Mouse (Mus musculus) forebrain, embryonic 14.5 days (tissue): Measurements from ENCODE around the gene Nr0b2. TPM values are rescaled to one million over a fixed set of nuclear protein-coding genes. Genes with fewer than 3 reads are reported as not detected.

ENCODE experiments used
- ATAC-seq: fragments of 200-750 bp; cut with Nextera tagmentation; 2 replicates; pipeline ENCODE4 v1.8.0; 2017; ENCODE audit warnings: mild to moderate bottlenecking, moderate library complexity
- DNase-seq: peaks from one replicate; pipeline ENCODE4 v3.0.0-alpha.2; 2015; ENCODE audit warnings: low spot score
- H3K27ac ChIP-seq: fragments of 300-500 bp; sonication (generic); 2 replicates; pipeline ENCODE4 v1.5.1; 2014; ENCODE audit warnings: low read depth, mild to moderate bottlenecking, control low read depth, low read length, moderate library complexity
- H3K27me3 ChIP-seq: fragments of 300-500 bp; sonication (generic); replicated peaks from 2 replicates; pipeline ENCODE4 v1.6.1; 2014; ENCODE audit warnings: low read length, control low read depth, mixed read lengths; ENCODE audit not compliant: control insufficient read depth, insufficient read depth
- H3K36me3 ChIP-seq: fragments of 300-500 bp; sonication (generic); 2 replicates; pipeline ENCODE4 v1.6.1; 2014; ENCODE audit warnings: low read length, control low read depth; ENCODE audit not compliant: control insufficient read depth, insufficient read depth
- H3K4me1 ChIP-seq: fragments of 300-500 bp; sonication (generic); 2 replicates; pipeline ENCODE4 v1.6.1; 2014; ENCODE audit warnings: antibody characterized with exemption, low read length, control low read depth; ENCODE audit not compliant: control insufficient read depth, insufficient read depth
- H3K4me2 ChIP-seq: fragments of 300-500 bp; sonication (generic); 2 replicates; pipeline ENCODE4 v1.6.1; 2014; ENCODE audit warnings: mild to moderate bottlenecking, control low read depth, low read length
- H3K4me3 ChIP-seq: fragments of 300-500 bp; sonication (generic); 2 replicates; pipeline ENCODE4 v1.5.1; 2014; ENCODE audit warnings: low read depth, low read length, control low read depth
- H3K9ac ChIP-seq: fragments of 300-500 bp; sonication (generic); 2 replicates; pipeline ENCODE4 v1.6.1; 2014; ENCODE audit warnings: mild to moderate bottlenecking, low read length, control low read depth, moderate library complexity
- H3K9me3 ChIP-seq: fragments of 300-500 bp; sonication (generic); replicated peaks from 2 replicates; pipeline ENCODE4 v1.6.1; 2016; ENCODE audit warnings: low read length, control low read depth, mixed read lengths; ENCODE audit not compliant: control insufficient read depth
- WGBS: fragments of 180-500 bp; shearing (Covaris S2); extraction: QIAGEN DNeasy Blood & Tissue Kit; methylation state at CpG from one replicate; pipeline ENCODE4 v1.1.7; 2014; 5-methylcytosine and 5-hydroxymethylcytosine counted together
- polyA plus RNA-seq: library from polyadenylated mRNA; unstranded; fragments of >200 nt; fragmentation: Nextera tagmentation; extraction: Ambion mirVana; gene quantifications from 2 replicates; pipeline ENCODE4 v1.2.1, GENCODE M21; 2014

The Nr0b2 gene
- polyA plus RNA-seq, 1 experiment from 2014 or later, result not detected

DNA sequence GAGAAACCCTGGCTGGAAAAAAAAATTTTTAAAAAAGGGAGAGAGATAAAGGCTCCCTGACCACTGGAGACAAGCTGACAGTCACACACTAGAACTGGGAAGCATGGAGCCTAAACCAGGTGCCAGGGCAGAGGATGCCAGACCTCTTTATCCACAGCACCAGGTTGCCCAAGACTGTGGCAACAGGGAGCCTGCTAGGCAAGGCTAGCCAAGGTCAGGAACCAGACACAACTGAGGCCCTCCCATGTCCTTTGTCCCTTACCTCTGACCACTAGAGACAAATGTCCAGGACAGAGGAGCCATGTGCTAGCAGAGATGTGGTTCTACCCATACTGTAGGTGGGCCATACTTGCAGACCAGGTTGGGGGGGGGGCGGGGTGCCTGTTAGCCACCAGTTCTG is 1.1 kb upstream of the Nr0b2 start:
- no peaks in the 10 kb centered on the region for H3K36me3 ChIP-seq
- 92% methylated on average over 1 of the region's 1 CpGs for WGBS

DNA sequence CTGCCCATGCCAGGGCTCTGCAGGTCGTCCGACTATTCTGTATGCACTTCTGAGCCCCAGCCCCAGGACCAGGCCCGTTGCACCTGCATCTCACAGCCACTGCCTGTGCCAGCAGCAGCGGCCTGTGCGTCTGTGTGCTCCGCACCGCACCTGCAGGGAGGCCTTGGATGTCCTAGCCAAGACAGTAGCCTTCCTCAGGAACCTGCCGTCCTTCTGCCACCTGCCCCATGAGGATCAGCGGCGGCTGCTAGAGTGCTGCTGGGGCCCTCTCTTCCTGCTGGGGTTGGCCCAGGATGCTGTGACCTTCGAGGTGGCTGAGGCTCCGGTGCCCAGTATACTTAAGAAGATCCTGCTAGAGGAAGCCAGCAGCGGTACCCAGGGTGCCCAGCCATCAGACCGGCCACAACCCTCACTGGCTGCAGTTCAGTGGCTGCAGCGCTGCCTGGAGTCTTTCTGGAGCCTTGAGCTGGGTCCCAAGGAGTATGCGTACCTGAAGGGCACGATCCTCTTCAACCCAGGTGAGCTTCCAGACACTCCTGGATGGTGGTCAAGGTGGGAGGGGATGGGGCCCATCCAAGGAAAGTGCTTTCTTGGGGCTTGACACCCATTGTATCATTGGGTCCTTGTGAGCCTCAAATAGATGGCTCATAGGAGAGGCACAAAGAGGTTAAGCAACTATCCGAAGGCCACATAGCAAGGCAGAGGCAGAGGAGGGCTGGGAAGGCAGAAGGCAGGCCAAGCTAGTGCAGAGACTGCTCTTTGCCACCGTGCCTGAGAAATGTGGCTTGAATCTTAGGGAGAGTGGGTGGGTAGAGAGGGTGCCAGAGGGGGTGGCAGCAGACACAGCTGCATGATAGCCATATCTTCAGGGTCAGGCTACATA is 513 bp downstream of the Nr0b2 start:
- no peak overlapping the region for H3K4me3 ChIP-seq
- H3K4me1 ChIP-seq, result no peaks in the 10 kb centered on the region
- DNase-seq (no peak), ATAC-seq (no peak)
- H3K36me3 ChIP-seq, result no peaks in the 10 kb centered on the region
- no peak overlapping the region for H3K9ac ChIP-seq
- no peak overlapping the region for H3K4me2 ChIP-seq
- H3K27ac ChIP-seq, result no peak overlapping the region
- no peaks in the 10 kb centered on the region for H3K27me3 ChIP-seq
- H3K9me3 ChIP-seq, result no peaks in the 10 kb centered on the region
- 76% methylated on average over 19 of the region's 19 CpGs for WGBS

More for the DNA sequence above, 1.1 kb upstream of the Nr0b2 start:
- DNase-seq (no peak), ATAC-seq (no peak)
- no peak overlapping the region for H3K27ac ChIP-seq
- no peaks in the 10 kb centered on the region for H3K9me3 ChIP-seq
- H3K4me2 ChIP-seq, result no peak overlapping the region
- no peaks in the 10 kb centered on the region for H3K27me3 ChIP-seq
- H3K4me3 ChIP-seq, result no peak overlapping the region
- H3K9ac ChIP-seq, result no peak overlapping the region
- no peaks in the 10 kb centered on the region for H3K4me1 ChIP-seq

DNA sequence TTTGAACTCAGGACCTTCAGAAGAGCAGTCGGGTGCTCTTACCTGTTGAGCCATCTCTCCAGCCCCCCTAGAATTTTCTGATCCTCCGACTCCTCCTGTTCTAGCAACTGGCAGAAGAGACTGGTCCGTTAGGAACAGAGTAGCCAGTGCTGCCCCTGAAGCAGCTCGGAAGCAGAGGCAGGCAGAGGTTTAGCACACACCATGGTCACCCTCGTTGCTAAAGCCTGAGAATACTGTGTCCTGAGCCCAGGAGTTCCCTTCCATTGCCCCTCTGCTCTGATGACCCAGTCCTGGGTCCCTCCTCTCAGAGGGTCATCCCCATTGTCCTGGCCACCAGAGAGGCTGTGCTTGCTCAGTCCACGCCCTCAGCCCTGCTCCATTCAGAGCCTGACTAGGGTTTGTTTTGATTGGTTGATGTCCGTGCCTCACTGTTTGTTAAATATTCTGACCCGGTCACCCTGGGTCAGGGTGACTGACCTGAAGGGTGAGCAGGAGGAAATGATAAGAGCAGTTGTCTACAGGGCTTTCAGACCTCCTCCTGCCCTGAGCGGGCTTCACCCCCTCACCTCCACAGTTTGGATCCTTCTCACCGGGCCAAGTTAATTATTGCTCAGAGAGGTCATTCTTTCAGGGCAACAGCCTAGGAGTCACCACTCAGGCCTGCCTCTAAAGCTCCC is 4.0 kb downstream of the Nr0b2 start:
- Histone ChIP-seq H3K9me3 (no peaks in the 10 kb centered on the region), H3K4me3 (no peak overlapping the region), H3K9ac (no peak overlapping the region), H3K4me1 (no peaks in the 10 kb centered on the region), H3K36me3 (no peaks in the 10 kb centered on the region), H3K4me2 (no peak overlapping the region), H3K27me3 (no peaks in the 10 kb centered on the region), H3K27ac (no peak overlapping the region)
- ATAC-seq (no peak), DNase-seq (no peak)
- 46% methylated on average over 10 of the region's 10 CpGs for WGBS

DNA sequence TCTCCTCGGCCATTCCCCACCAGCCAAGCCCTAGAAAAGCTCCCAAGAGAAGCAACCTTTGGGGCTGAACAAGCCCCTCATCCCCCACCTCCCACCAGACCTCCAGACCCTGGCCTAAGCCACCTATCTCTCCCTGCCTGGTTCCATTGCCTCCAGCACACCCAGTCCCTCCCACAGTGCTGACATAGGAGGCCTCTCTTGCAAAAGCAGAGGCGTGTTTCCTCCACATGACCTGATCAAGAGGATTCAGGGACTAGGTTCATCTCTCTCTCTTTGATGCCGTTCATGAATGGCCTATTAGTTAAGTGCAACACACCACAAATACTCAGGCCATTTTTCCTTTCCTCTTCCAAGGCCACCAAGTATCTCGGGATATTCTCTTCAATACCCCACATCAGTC is 6.7 kb downstream of the Nr0b2 start:
- H3K9me3 ChIP-seq, result no peaks in the 10 kb centered on the region
- no peaks in the 10 kb centered on the region for H3K36me3 ChIP-seq
- no peak overlapping the region for H3K4me2 ChIP-seq
- DNase-seq (no peak), ATAC-seq (no peak)
- no peak overlapping the region for H3K4me3 ChIP-seq
- 77% methylated on average over 4 of the region's 4 CpGs for WGBS
- H3K27ac ChIP-seq, result no peak overlapping the region
- H3K4me1 ChIP-seq, result no peaks in the 10 kb centered on the region
- H3K9ac ChIP-seq, result no peak overlapping the region
- no peaks in the 10 kb centered on the region for H3K27me3 ChIP-seq

DNA sequence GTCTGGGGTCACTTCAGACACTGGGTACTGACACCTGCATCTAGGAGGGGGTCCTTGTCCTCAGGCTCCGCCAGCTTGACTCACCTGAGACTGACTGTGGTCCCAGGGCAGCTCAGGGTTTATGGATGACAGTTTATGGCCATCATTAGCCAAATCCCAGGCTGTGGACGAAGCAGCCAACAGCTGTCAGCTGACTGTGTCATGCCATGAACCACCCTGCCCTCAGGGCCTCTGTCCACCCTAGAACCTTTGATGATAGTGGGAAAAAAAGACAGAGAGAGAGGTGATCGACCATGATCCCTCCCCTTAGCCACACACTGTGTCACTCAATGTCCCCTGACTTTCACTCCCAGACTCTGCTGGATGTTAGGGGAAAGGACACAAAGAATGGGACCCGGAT is 8.4 kb downstream of the Nr0b2 start:
- 82% methylated on average over 4 of the region's 4 CpGs for WGBS
- H3K4me2 ChIP-seq, result no peak overlapping the region
- no peaks in the 10 kb centered on the region for H3K4me1 ChIP-seq
- H3K36me3 ChIP-seq, result no peaks in the 10 kb centered on the region
- H3K27me3 ChIP-seq, result no peaks in the 10 kb centered on the region
- H3K9me3 ChIP-seq, result no peaks in the 10 kb centered on the region
- H3K4me3 ChIP-seq, result no peak overlapping the region
- H3K27ac ChIP-seq, result no peak overlapping the region
- ATAC-seq (no peak), DNase-seq (no peak)
- H3K9ac ChIP-seq, result no peak overlapping the region

DNA sequence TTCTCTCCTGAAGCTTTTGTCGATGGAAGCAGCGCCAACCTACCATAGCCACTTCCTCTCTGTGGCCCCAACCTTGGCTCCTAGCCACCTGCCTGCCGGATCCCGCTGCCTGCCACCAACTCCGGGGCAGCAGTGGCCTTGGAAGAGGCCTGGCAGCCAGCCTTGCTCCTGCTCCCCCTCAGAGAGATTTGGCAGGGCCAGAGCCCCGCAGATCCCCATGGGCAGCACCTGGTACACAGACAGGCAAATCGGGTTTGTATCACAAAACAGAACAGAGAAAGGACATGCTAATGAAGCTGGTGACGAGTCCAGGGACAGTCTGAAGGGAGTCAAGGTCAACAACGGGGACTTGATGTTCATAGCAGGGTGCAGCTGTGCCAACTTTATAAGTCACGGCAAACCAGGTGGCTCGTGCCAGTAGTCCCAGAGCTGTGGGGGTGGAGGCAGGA is 10.0 kb downstream of the Nr0b2 start:
- Histone ChIP-seq H3K9ac (no peak overlapping the region), H3K36me3 (no peaks in the 10 kb centered on the region), H3K4me1 (no peaks in the 10 kb centered on the region), H3K27ac (no peak overlapping the region), H3K4me2 (no peak overlapping the region), H3K27me3 (no peaks in the 10 kb centered on the region), H3K4me3 (no peak overlapping the region), H3K9me3 (no peaks in the 10 kb centered on the region)
- 68% methylated on average over 11 of the region's 11 CpGs for WGBS
- DNase-seq (peak; percentile 29), ATAC-seq (no peak)

DNA sequence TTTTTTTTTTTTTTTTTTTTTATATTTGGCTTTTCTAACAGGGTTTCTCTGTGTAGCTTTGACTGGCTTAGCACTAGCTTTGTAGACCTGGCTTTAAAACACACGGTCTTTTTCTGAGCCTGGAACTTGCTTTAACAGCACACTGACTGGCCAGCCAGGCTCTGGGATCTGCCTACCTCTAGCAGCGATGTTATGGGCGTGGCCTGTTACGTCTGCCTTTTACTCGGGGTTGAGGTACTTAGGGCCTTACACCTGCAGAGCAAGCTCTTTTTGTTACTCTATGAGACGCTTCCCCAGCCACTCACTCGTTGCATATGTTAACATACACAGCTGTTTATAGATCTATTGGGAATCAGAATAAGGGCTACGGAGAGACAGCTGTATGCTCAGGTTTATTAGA is 14.1 kb downstream of the Nr0b2 start:
- Histone ChIP-seq H3K9ac (no peak overlapping the region), H3K36me3 (no peaks in the 10 kb centered on the region), H3K4me1 (no peaks in the 10 kb centered on the region), H3K27ac (no peak overlapping the region), H3K4me2 (no peak overlapping the region), H3K9me3 (no peaks in the 10 kb centered on the region), H3K4me3 (no peak overlapping the region), H3K27me3 (no peaks in the 10 kb centered on the region)
- DNase-seq (no peak), ATAC-seq (no peak)
- WGBS, result 28% methylated on average over 8 of the region's 8 CpGs

DNA sequence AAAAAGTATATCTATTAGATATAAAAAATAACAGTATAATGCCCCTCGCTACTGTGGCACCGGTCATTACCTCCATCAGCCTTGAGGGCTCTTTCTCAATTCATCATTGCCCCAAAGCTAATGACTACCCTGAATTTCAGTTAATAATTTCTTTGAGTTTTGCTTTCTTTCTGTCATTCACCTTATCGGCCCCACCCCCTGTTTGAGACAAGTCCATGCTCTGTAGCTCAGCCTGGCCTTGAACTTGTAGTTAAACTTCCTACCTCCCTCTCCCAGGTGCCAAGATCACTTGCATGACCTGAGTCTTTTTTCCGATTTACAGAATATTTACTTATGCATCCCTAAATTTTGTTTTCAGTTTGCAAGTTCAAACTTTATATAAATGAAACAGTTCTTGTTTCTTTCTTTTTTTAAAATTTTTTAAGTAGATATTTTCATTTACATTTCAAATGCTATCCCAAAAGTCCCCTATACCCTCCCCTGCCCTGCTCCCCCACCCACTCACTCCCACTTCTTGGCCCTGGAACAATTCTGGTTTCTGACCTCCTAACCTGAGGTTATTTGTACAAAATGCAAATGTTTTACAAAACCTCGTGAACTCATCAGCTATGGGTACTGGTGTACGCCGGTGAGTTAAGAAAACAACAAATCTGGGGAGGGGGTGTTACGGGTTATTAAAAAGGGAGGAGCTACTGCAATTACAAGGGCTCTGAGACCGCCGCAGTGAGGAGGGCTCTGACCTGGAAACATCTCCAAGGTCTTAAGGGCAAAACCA is 16.3 kb downstream of the Nr0b2 start:
- Histone ChIP-seq H3K9ac (no peak overlapping the region), H3K4me1 (no peaks in the 10 kb centered on the region; the same call in 1 of the 2 replicates), H3K4me2 (no peak overlapping the region), H3K4me3 (no peak overlapping the region), H3K36me3 (no peaks in the 10 kb centered on the region), H3K27me3 (no peaks in the 10 kb centered on the region), H3K9me3 (no peaks in the 10 kb centered on the region), H3K27ac (no peak overlapping the region)
- no peak for DNase-seq
- WGBS, result 87% methylated on average over 10 of the region's 10 CpGs
- ATAC-seq, result no peak
